Mouse (Mus musculus) natural killer cell, adult 2 months (primary cell): ENCODE results near the gene Ndel1.
A peak's percentile ranks its signal among the peaks of the same experiment; 100 is the strongest.

Experiments used
- DNase-seq, 2 experiments: peaks; one replicate each; pipeline ENCODE4 v3.0.0; 2022; ENCODE audit warnings: low spot score in 2 of 2

Gene Ndel1

DNA sequence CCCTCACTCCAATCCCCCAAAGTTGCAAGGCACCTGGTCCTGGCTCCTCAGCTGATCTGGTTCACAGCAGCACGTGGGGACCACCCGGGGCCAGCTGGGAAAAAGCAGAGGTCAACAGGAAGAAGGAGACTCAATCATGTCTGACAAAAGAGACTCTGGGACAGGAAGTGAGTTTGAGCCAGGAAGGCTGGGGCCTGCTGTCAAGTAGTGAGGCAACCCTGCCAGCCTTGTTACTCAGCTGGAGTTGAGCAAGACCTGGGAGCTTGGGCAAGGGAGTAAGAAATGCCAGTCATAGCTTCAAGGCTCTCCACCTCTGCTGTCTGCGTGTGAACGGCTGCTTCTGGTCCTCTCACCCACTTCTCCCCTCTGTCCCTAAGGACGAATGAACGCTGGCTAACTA is at the start of gene Ndel1:
Ndel1 (minus strand) TSS at position 111 of the 400 bp plus-strand sequence.
- peak; percentile 11 to 24 for DNase-seq

DNA sequence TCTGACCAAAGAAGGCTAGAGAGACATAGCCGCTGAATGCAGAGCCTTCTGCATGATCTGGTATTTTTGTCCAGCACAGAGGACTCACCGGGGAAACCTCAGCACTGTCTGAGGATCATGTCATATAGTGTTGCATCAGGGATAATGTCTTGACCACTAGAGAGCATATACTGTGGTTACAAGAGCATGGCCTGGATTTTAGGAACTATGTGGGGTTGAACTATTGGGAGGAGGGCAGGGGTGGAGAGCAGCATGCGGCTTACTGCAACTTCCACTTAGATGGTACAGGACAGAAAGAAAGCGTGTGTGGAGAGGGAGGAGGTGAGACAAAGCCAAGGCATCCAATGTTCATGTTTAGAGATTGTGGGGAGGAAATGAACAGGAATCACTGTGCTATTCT is 42.9 kb upstream of the Ndel1 start:
- DNase-seq: no peak

DNA sequence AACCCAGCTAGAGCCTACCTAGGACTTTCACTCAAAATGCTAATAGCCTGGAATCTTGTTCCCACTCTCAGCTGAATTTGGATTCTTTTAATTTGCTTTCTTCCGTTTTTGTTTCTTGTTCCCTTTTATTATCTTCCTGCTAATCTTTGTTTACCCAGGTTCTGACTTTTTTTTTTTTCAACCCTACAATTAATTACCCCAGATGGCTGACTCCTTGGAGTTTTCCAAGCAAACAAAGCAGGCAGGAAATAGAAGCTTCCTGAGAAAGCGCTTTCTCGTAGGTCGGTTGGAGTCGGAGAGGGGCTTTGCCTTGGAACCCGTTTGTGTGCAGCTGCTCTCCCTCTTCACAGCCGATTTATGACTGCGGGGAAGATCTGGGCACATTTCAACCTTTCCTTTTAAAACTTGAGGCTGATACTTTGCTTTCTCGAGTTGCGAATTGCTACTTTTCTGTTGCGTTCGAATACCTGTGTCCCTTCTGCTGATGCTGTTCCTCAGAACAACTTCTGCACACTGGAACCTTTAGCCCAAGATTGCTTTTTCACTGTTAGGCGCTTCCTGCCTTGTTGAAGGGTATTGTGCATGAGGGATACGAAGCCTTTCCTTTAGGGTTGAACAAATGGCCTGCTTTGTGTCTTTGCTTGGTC is 40.0 kb upstream of the Ndel1 start:
- no peak for DNase-seq

- DNase-seq: no peak
Observed at GRCm38 (mm10) chr11:68908846-68909503, 37.3 kb upstream of the Ndel1 start.

- DNase-seq: no peak
Observed at GRCm38 (mm10) chr11:68907251-68907650, 35.6 kb upstream of the Ndel1 start.

DNA sequence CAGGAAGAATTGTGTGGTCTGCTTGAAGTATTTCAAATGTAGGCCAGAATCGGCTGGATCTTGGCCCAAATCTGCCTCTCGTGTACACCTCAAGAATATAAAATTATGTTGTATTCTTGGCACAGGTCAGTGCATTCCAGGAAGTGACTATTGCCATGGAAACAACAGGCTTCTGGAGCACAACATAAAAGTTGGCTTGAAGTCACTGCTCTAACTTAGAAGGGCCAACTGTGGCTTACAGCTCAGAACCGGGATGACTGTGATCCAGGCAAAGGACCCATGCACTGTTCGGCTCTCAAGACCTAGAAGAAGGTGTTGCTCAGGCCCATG is 34.8 kb upstream of the Ndel1 start:
- DNase-seq: no peak

DNA sequence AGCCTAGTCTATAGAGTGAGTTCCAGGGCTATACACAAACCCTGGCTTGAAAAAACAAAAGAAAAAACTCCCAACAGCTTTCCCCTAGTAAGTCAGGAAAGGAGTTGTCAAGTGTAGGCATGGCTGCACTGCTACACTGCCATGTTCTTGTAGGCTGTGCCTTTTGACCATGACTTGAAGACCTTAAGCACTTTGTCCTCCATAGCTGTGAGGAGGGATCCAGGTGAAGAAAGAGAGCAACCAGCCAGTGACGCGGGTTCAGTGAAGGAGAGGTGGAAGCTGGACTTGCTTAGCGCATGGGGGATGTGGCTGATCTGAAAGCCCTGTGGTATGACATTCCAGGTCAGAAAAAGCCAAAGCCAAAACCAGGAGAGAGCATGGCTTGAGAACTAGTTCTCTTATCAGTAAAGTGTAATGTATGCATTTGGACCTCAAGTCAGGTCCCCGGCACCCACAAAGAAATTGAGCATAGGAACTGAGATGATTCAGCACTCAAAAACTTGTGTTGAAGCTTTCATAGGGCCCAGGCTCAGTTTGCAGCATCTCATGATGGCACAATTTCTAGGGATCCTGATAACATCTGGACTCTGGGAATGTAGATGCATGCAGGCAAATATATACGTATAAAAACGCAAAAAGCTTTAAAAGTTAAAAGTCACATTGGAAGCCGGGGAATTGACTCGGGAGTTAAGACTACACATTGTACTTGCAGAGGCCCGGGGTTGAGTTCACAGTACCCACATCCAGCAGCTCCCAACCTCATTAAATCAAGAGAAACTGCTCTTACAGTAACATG is 34.2 kb upstream of the Ndel1 start:
- DNase-seq: no peak

GRCm38 (mm10) chr11:68905138-68905531 is 33.5 kb upstream of the Ndel1 start:
- no peak for DNase-seq

- peak; percentile 51 to 69 for DNase-seq
Observed at GRCm38 (mm10) chr11:68904375-68905137, 32.9 kb upstream of the Ndel1 start.

DNA sequence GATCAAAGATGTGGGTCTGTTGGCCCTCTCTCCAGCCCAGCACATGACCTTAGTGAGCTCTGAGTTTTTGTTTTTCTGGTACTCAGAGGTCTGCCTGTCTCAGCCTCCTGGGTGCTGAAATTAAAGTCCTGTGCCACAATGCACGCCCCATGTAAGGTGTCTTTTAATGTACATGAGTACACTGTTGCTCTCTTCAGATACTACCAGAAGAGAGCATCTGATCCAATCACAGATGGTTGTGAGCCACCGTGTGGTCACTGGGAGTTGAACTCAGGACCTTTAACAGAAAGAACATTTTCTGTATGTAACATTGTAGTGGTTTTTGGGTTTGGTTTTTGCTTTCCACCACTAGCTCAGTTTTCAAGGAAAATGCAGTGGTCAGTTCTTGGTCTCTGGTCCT is 32.1 kb upstream of the Ndel1 start:
- DNase-seq: no peak

- DNase-seq: no peak
Observed at GRCm38 (mm10) chr11:68902823-68903222, 31.2 kb upstream of the Ndel1 start.

DNA sequence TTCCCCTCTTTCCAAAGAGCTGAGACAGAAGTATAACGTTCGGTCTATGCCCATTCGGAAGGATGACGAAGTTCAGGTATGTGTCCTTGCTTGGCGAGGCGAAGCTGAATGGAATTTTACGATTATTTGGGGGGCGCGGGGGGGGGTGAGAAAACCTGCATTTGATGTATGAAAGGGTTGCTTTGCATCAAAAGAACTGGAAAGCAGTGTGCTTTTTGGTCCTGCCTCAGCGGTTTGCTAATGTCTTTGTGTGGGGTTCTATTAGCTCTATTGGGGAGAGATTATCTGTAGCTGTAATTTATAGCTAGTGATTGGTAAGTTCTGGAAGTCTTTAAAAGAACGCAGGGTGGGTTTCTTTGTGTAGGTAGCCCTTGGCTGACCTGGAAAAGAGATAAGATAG is 30.7 kb upstream of the Ndel1 start:
- DNase-seq: no peak

DNA sequence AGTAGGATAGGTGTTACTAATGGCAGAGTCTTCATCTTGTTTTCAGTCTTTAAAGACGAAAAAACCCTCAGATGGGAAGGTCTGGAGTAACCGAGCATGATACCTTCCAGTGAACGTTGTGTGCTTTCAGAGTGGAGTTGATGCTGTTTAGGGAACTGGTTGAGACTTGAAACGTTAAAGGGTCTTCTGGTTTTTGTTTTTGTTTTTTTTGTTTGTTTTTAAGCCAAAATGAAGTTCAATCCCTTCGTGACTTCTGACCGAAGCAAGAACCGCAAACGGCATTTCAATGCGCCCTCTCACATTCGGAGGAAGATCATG is 30.3 kb upstream of the Ndel1 start:
- DNase-seq: no peak

DNA sequence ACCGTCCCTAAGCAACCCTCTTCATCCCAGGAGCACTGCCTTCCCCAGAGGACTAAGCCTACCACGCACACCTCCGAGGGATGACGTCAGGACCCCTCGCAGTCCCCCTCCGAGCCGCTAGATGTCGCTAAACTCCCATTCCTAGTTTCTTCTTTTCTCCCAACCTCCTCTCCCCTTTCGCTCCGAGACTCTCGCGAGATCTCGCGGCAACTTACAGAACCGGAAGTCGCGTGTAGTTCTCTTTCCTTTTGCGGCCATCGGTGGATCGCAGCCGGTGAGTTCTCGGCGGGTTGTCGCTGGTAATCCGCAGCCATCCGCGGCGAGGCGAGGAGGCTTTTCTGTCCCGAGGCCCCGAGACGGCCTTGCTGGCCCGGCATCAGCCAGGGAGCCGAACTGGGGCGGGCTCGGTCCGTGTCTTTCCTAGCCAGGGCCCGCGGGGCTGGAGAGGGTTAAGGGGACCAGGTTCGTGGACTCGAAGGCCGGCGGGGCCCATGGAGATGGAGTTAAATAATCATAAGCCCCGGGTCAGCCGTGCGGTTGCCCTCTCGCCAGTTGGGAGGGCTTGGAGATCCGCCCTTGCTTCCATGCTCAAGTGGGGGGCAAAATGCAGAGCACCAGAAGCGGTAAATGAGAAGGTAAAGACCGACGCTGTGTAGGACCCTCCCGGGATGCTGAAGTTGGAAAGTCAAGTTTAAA is 29.8 kb upstream of the Ndel1 start, which contains the start of gene Rpl26:
Rpl26 (plus strand) TSS at position 233 of the 696 bp plus-strand sequence.
- peak; percentile 98 for DNase-seq

DNA sequence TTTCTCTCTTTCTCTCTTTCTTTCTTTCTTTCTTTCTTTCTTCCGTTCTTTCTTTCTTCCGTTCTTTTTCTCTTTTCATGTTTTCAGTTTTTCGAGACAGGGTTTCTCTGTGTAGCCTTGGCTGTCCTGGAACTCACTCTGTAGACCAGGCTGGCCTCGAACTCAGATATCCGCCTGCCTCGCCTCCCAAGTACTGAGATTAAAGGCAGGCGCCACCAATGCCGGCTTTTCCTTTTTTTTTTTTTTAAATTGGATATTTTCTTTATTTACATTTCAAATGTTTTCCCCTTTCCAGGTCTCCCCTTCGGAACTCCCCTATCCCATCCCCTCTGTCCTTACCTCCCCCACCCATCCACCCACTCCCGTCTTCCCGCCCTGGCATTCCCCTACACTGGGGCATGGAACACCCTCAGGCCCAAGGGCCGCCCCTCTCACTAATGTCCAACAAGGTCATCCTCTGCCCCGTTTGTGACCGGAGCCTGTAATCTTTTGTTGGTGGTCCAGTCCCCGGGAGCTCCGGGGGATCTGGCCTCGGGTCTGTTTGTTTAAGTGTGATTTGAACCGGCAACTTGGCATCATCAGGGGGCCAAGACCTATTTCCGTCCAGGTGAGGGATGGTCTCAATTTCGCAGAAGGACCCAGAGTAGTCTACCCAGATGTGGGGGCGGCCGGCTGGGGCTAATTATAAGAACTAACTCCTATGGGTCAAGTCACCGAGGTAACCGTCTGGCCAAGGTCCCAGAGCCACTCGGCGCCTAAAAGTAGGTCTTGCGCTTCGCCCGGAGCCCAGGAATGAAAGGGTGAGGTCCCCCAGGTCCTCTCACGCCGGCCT is 29.1 kb upstream of the Ndel1 start:
- DNase-seq: no peak

- DNase-seq: no peak
Observed at GRCm38 (mm10) chr11:68899815-68900214, 28.2 kb upstream of the Ndel1 start.

DNA sequence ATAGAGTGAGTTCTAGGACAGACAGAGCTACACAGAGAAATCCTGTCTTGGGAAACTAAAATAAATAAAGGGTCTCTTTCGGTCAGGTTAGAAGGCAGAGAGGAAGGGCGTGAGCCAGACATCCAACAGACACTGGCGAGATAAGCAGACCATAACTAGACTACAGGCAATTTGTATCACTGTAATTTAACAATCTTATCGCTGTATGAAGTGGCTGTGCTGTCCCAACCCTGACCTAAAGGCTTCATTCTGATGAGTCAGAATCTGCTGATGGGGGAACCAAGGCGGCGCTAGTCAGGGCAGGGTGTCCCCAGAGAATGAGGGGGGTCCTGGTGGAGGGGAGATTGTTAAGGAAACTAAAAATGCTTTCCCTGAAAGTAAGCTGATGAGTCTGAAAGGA is 27.1 kb upstream of the Ndel1 start:
- no peak for DNase-seq

DNA sequence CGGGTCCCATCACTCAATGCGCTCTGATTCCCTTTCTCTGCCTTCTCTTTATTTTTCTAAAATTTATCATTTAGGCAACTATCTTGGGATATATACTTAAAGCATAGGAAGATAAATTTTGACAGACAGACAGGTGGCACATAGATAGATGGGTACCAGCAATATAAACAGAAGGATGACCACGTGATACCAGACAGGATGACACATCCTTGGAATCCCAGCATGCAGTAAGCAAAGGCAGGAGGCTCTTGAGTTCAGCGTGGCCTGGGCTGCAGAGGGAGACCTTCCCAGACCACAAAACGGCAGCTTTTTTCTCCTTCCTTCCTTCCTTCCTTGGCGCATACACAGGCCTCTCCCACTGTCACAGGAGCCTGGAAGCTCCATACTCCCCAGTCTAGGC is 26.2 kb upstream of the Ndel1 start:
- DNase-seq: no peak

DNA sequence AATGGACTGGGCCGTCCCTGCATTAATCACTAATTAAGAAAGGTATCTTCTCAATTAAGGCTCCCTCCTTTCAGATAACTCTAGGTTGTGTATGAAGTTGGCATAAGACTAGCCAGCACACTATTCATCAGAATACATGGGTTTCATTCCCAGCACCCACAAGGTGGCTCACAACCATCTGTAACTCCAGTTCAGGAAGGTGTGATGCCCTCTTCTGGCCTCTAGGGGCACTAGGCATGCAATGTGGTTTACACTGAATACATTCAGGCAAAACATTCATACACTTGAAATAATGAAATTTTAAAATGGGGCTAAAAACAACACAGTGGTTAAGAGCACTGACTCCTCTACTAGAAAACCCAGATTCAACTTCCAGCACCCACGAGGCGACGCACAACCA is 25.5 kb upstream of the Ndel1 start:
- DNase-seq: peak; percentile 34 to 51

DNA sequence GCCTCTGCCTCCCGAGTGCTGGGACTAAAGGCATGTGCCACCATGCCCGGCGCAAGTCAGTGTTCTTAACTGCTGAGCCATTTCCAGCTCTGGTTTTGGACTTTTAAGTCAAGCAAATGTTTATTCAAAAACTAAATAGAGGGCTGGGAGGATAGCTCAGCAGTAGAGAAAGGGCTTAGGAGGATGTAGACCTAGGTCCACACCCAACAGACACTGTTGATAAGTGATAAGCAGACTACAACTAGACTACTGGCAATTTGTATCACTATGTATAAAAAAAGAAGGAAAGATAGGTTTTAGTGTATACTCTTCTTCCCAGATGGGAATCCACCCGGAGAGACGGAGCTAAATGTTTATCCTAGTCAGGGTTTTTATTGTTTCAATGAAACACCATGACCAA is 24.6 kb upstream of the Ndel1 start:
- DNase-seq: no peak

- no peak for DNase-seq
Observed at GRCm38 (mm10) chr11:68893911-68894464, 22.3 kb upstream of the Ndel1 start.
